Mouse (Mus musculus): Measurements from ENCODE around the gene Zmym4.

GRCm38 (mm10) chr4:126813212-126813611 lies 154.7 kb downstream of the Zmym4 start:
- TF ChIP-seq POLR2A (IDR thresholded peaks at IDR 0.05; ENCODE audit: extremely low read depth, insufficient read depth, low read length) (no peak), CTCF (IDR thresholded peaks at IDR 0.05; ENCODE audit: extremely low read depth, insufficient read depth, low read length) (no peak)

All from cortical plate, adult 2 months (tissue).